Mouse (Mus musculus): ENCODE results near the gene E2f3. TPM values are rescaled to one million over a fixed set of nuclear protein-coding genes. Genes with fewer than 3 reads are reported as not detected.

Gene E2f3
- polyA plus RNA-seq, 1 experiment, result 29.7 TPM

- TF ChIP-seq CTCF (IDR thresholded peaks at IDR 0.05; ENCODE audit: low read depth, low read length) (no peak), EP300 (IDR thresholded peaks at IDR 0.05; ENCODE audit: insufficient read depth, low read depth, low read length) (no peak)
- H3K9me3 ChIP-seq (replicated peaks; ENCODE audit: control insufficient read depth, insufficient read depth, low read length, poor library complexity, severe bottlenecking), result no peaks in the 10 kb centered on the region
- no peak overlapping the region for H3K27ac ChIP-seq (ENCODE audit: insufficient read depth, low read length)
- no peak overlapping the region for H3K9ac ChIP-seq (ENCODE audit: low read depth, poor library complexity, severe bottlenecking)
- peaks cover 7% of the 10 kb centered on the region; the same call in 1 of the 2 replicates for H3K36me3 ChIP-seq (ENCODE audit: control insufficient read depth, insufficient read depth, low read length, poor library complexity, severe bottlenecking)
- no peaks in the 10 kb centered on the region for H3K27me3 ChIP-seq (ENCODE audit: control insufficient read depth, insufficient read depth, low read length, poor library complexity, severe bottlenecking)
- H3K4me1 ChIP-seq (ENCODE audit: control insufficient read depth, insufficient read depth, low read length), result peaks cover 6% of the 10 kb centered on the region
- H3K4me3 ChIP-seq (ENCODE audit: low read depth, low read length), result no peak overlapping the region
These were observed 18.9 kb downstream of the E2f3 start for GRCm38 (mm10) chr13:29966966-29967365.

- Histone ChIP-seq H3K4me1 (ENCODE audit: control insufficient read depth, insufficient read depth, low read length) (peaks cover 6% of the 10 kb centered on the region), H3K36me3 (ENCODE audit: control insufficient read depth, insufficient read depth, low read length, poor library complexity, severe bottlenecking) (peaks cover 2% of the 10 kb centered on the region; the same call in 1 of the 2 replicates), H3K4me3 (ENCODE audit: low read depth, low read length) (no peak overlapping the region), H3K9me3 (replicated peaks; ENCODE audit: control insufficient read depth, insufficient read depth, low read length, poor library complexity, severe bottlenecking) (no peaks in the 10 kb centered on the region), H3K27ac (ENCODE audit: insufficient read depth, low read length) (no peak overlapping the region), H3K27me3 (ENCODE audit: control insufficient read depth, insufficient read depth, low read length, poor library complexity, severe bottlenecking) (no peaks in the 10 kb centered on the region), H3K9ac (ENCODE audit: low read depth, poor library complexity, severe bottlenecking) (no peak overlapping the region)
- TF ChIP-seq EP300 (IDR thresholded peaks at IDR 0.05; ENCODE audit: insufficient read depth, low read depth, low read length) (no peak), POLR2A (IDR thresholded peaks at IDR 0.05; ENCODE audit: insufficient read depth, low read length) (no peak), CTCF (IDR thresholded peaks at IDR 0.05; ENCODE audit: low read depth, low read length) (no peak)
These were observed 21.8 kb downstream of the E2f3 start for GRCm38 (mm10) chr13:29964087-29964486.

GRCm38 (mm10) chr13:29960416-29960815 is 25.4 kb downstream of the E2f3 start:
- no peak for TF ChIP-seq POLR2A (IDR thresholded peaks at IDR 0.05; ENCODE audit: insufficient read depth, low read length)
- no peak for TF ChIP-seq EP300 (IDR thresholded peaks at IDR 0.05; ENCODE audit: insufficient read depth, low read depth, low read length)
- no peak for TF ChIP-seq CTCF (IDR thresholded peaks at IDR 0.05; ENCODE audit: low read depth, low read length)
- no peak overlapping the region for H3K9ac ChIP-seq (ENCODE audit: low read depth, poor library complexity, severe bottlenecking)
- H3K4me3 ChIP-seq (ENCODE audit: low read depth, low read length), result no peak overlapping the region
- peaks cover 15% of the 10 kb centered on the region for H3K4me1 ChIP-seq (ENCODE audit: control insufficient read depth, insufficient read depth, low read length)
- H3K36me3 ChIP-seq (ENCODE audit: control insufficient read depth, insufficient read depth, low read length, poor library complexity, severe bottlenecking), result no peaks in the 10 kb centered on the region
- no peak overlapping the region for H3K27ac ChIP-seq (ENCODE audit: insufficient read depth, low read length)
- no peaks in the 10 kb centered on the region for H3K9me3 ChIP-seq (replicated peaks; ENCODE audit: control insufficient read depth, insufficient read depth, low read length, poor library complexity, severe bottlenecking)
- no peaks in the 10 kb centered on the region for H3K27me3 ChIP-seq (ENCODE audit: control insufficient read depth, insufficient read depth, low read length, poor library complexity, severe bottlenecking)

GRCm38 (mm10) chr13:29957731-29958254 is 28.1 kb downstream of the E2f3 start:
- H3K27me3 ChIP-seq (ENCODE audit: control insufficient read depth, insufficient read depth, low read length, poor library complexity, severe bottlenecking), result no peaks in the 10 kb centered on the region
- H3K27ac ChIP-seq (ENCODE audit: insufficient read depth, low read length), result no peak overlapping the region
- H3K4me1 ChIP-seq (ENCODE audit: control insufficient read depth, insufficient read depth, low read length), result peaks cover 12% of the 10 kb centered on the region
- H3K9me3 ChIP-seq (replicated peaks; ENCODE audit: control insufficient read depth, insufficient read depth, low read length, poor library complexity, severe bottlenecking), result peaks cover 4% of the 10 kb centered on the region; the same call in 1 of the 2 replicates
- H3K36me3 ChIP-seq (ENCODE audit: control insufficient read depth, insufficient read depth, low read length, poor library complexity, severe bottlenecking), result no peaks in the 10 kb centered on the region; the same call in 1 of the 2 replicates
- TF ChIP-seq EP300 (IDR thresholded peaks at IDR 0.05; ENCODE audit: insufficient read depth, low read depth, low read length) (no peak), POLR2A (IDR thresholded peaks at IDR 0.05; ENCODE audit: insufficient read depth, low read length) (no peak), CTCF (IDR thresholded peaks at IDR 0.05; ENCODE audit: low read depth, low read length) (no peak)
- no peak overlapping the region for H3K4me3 ChIP-seq (ENCODE audit: low read depth, low read length)
- no peak overlapping the region for H3K9ac ChIP-seq (ENCODE audit: low read depth, poor library complexity, severe bottlenecking)

GRCm38 (mm10) chr13:29956821-29957421 is 28.9 kb downstream of the E2f3 start:
- Histone ChIP-seq H3K4me1 (ENCODE audit: control insufficient read depth, insufficient read depth, low read length) (peaks cover 9% of the 10 kb centered on the region), H3K27ac (ENCODE audit: insufficient read depth, low read length) (peak overlapping the region; percentile 31; the same call in 1 of the 2 replicates), H3K9ac (ENCODE audit: low read depth, poor library complexity, severe bottlenecking) (no peak overlapping the region), H3K4me3 (ENCODE audit: low read depth, low read length) (no peak overlapping the region), H3K9me3 (replicated peaks; ENCODE audit: control insufficient read depth, insufficient read depth, low read length, poor library complexity, severe bottlenecking) (peaks cover 4% of the 10 kb centered on the region; the same call in 1 of the 2 replicates), H3K36me3 (ENCODE audit: control insufficient read depth, insufficient read depth, low read length, poor library complexity, severe bottlenecking) (no peaks in the 10 kb centered on the region; the same call in 1 of the 2 replicates), H3K27me3 (ENCODE audit: control insufficient read depth, insufficient read depth, low read length, poor library complexity, severe bottlenecking) (no peaks in the 10 kb centered on the region)
- TF ChIP-seq CTCF (IDR thresholded peaks at IDR 0.05; ENCODE audit: low read depth, low read length) (no peak), EP300 (IDR thresholded peaks at IDR 0.05; ENCODE audit: insufficient read depth, low read depth, low read length) (0 out of 2 replicates have a peak, but pooled peaks have one; percentile 32)

GRCm38 (mm10) chr13:29955296-29955695 is 30.6 kb downstream of the E2f3 start:
- Histone ChIP-seq H3K9ac (ENCODE audit: low read depth, poor library complexity, severe bottlenecking) (no peak overlapping the region), H3K27ac (ENCODE audit: insufficient read depth, low read length) (no peak overlapping the region), H3K4me3 (ENCODE audit: low read depth, low read length) (no peak overlapping the region), H3K4me1 (ENCODE audit: control insufficient read depth, insufficient read depth, low read length) (peaks cover 9% of the 10 kb centered on the region), H3K36me3 (ENCODE audit: control insufficient read depth, insufficient read depth, low read length, poor library complexity, severe bottlenecking) (no peaks in the 10 kb centered on the region; the same call in 1 of the 2 replicates), H3K9me3 (replicated peaks; ENCODE audit: control insufficient read depth, insufficient read depth, low read length, poor library complexity, severe bottlenecking) (peaks cover 4% of the 10 kb centered on the region; the same call in 1 of the 2 replicates), H3K27me3 (ENCODE audit: control insufficient read depth, insufficient read depth, low read length, poor library complexity, severe bottlenecking) (no peaks in the 10 kb centered on the region)
- TF ChIP-seq CTCF (IDR thresholded peaks at IDR 0.05; ENCODE audit: low read depth, low read length), result no peak
- no peak for TF ChIP-seq EP300 (IDR thresholded peaks at IDR 0.05; ENCODE audit: insufficient read depth, low read depth, low read length)
- TF ChIP-seq POLR2A (IDR thresholded peaks at IDR 0.05; ENCODE audit: insufficient read depth, low read length), result no peak
